Mouse (Mus musculus): ENCODE results near the gene Zfp493. TPM values are rescaled to one million over a fixed set of nuclear protein-coding genes. Genes with fewer than 3 reads are reported as not detected.

Zfp493 gene
- polyA plus RNA-seq (2014; fragmentation: Illumina TruSeq; extraction: RNeasy Lipid Tissue Mini Kit (QIAGEN cat#74804); ENCODE audit: low read depth, low replicate concordance) = 10.6 TPM

DNA sequence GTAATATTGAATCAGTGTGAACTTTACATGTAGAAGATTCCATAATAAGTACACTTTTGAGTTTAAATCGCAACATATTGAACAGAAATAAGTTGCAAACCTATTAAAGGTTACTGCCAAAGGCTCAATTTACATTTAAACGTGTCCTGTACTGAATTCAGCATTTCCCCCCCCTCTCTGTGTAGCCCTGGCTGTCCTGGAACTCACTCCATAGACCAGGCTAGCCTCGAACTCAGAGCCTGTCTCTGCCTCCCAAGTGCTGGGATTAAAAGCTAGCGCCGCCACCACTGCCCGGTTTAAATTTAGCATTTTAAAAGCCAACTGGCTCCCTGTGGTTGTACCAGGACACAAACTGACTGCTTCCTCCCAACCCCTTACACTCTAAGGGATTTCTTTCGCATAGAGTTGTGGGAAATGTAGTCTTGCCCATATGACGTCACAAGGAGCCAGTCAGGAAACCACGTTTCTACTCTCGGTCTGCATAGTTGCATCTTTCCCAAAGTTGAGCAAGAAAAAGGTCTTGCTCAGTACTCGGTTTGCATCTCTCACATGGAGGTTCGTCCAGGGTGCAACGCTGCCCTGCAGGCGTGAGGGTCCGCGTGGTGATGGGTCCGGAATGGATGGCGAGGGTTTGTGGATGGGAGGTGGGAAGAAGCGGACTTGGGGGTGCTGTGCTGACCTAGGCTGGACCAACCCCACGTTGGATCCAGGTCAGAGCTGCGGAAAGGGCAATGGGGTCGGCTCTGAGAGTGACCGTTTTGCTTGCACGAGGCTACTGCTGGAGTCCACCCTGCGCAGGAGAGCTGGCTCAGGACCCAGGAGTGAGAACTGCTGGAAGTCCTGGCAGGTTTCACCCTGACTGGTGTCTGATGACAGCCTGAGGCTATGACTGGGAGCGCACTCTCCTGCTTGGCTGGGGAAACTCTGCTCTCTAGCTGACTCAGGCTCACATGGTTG, at the start of gene Zfp493:
Zfp493 (plus strand) TSS at position 429 of the 957 bp plus-strand sequence.

DNA sequence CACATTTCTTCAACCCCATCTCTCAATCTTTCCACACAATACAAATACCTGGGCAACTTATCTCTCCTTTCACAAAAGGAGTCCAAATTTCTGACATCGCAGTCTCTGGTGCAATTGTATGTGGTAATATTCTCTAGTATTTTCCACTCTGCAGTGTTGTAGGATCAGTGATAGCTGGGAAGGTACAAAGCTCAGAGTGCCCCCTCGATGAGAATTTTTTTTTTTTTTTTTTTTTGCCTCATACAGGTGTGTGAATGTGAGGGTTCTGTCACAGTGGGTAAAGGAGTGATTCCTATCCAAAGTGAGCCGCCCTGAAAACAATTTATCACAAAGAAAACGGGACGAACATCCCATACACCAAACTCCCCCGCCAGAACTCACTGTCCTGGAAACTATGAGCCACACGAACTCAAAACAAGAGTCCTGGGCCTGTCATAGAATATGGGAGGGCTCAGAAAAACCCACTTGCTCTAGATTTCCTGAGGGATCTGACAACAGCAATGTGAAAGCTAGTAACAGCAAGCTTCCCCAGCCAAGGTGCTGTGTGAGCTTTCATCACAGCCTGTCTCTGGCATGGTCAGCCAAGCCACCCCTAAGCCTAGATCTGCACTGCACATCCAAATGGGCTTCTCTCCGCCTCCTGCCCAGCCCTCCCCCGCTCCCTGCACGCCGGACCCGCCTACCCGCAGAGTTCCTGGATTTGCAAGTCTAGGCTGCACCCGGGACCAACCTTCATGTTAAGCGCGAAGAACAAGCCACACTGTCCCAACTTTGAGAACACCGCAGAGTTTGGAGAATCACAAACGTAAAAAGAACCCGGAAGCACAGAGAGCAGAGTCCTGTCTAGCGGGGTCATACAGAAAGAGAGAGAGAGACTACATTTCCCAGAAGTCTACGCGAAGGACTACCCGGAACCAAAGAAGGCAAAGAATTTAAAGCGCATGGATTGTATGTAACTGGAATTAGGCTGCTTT, 24.9 kb upstream of the Zfp493 start, which contains the start of gene Zfp85:
Zfp85 (minus strand) TSS at position 896 of the 974 bp plus-strand sequence.

DNA sequence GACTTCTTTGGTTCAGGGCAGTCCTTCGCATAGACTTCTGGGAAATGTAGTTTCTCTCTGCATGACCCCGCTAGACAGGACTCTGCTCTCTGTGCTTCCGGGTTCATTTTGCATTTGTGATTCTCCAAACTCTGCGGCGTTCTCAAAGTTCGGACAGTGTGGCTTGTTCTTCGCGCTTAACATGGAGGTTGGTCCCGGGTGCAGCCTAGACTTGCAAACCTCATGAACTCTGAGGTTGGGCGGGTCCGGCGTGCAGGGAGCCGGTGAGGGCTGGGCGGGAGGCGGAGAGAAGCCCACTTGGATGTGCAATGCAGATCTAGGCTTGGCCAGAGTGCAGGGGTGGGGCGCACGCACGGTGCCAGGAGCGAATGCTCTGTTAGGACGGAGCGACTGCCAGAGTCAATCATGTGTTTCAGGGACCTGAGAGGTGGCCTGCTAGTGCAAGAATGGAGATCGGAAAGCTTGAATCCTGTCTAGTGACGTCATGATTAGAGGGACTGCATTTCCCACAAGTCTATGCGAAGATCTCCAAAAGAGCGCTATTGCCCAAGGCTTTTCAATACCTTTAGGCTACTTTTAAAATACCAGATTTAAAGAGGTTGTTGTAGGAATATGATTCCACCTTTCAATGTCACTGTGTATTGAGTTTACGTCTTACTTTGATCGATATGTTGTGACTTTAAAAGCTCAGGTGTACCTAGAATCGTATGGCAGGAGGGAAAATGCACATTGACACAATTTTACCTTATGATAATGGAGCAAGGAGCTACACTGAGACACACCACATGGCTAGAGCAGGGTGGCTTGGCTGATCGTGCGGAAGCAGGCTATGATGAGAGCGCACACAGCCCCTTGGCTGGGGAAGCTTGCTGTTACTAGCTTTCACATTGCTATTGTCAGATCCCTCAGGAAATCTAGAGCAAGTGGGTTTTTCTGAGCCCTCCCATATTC, 34.5 kb downstream of the Zfp493 start, which contains the start of gene Zfp273:
Zfp273 (plus strand) TSS at position 31 of the 951 bp plus-strand sequence.

DNA sequence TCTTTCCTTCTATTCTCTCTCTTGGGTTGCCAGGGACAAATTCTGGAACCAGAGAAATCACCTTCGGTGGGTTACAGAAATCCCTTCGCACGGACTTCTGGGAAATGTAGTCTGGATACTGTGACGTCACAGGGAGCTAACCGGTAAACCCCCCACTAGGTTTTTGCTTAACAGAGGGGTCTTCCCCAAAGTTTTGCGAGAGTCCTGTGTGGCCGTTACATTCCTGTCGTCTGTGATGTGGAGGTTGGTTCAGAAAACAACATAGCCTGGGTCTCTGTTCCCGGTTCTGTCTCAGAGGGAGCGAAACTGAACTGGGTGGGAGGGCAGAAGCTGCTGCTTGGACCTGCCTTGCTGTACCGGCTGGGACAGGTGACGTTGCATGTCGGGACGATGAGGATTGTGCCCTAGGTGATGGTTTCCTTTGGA, 51.4 kb downstream of the Zfp493 start, which contains the start of gene Gm10037:
Gm10037 (plus strand) TSS at position 196 of the 426 bp plus-strand sequence.

Other genes with a start within 250 kb of the Zfp493 start
- gene Zfp748, start 225.9 kb upstream of the Zfp493 start, polyA plus RNA-seq (2014; fragmentation: Illumina TruSeq; extraction: RNeasy Lipid Tissue Mini Kit (QIAGEN cat#74804); ENCODE audit: low read depth, low replicate concordance) = 32.6 TPM
- gene Zfp729b, start 170.0 kb upstream of the Zfp493 start, polyA plus RNA-seq (2014; fragmentation: Illumina TruSeq; extraction: RNeasy Lipid Tissue Mini Kit (QIAGEN cat#74804); ENCODE audit: low read depth, low replicate concordance) = 42.5 TPM
- not detected for gene Gm49345, start 141.9 kb upstream of the Zfp493 start, polyA plus RNA-seq (2014; fragmentation: Illumina TruSeq; extraction: RNeasy Lipid Tissue Mini Kit (QIAGEN cat#74804); ENCODE audit: low read depth, low replicate concordance)
- gene Zfp729a, start 141.9 kb upstream of the Zfp493 start, polyA plus RNA-seq (2014; fragmentation: Illumina TruSeq; extraction: RNeasy Lipid Tissue Mini Kit (QIAGEN cat#74804); ENCODE audit: low read depth, low replicate concordance) = 42.6 TPM
- 23.0 TPM for gene Zfp738, start 92.6 kb upstream of the Zfp493 start, polyA plus RNA-seq (2014; fragmentation: Illumina TruSeq; extraction: RNeasy Lipid Tissue Mini Kit (QIAGEN cat#74804); ENCODE audit: low read depth, low replicate concordance)
- 43.6 TPM for gene Zfp65, start 50.5 kb upstream of the Zfp493 start, polyA plus RNA-seq (2014; fragmentation: Illumina TruSeq; extraction: RNeasy Lipid Tissue Mini Kit (QIAGEN cat#74804); ENCODE audit: low read depth, low replicate concordance)
- 25.8 TPM for gene Zfp85, start 24.5 kb upstream of the Zfp493 start, polyA plus RNA-seq (2014; fragmentation: Illumina TruSeq; extraction: RNeasy Lipid Tissue Mini Kit (QIAGEN cat#74804); ENCODE audit: low read depth, low replicate concordance)
- 32.0 TPM for gene Zfp273, start 34.0 kb downstream of the Zfp493 start, polyA plus RNA-seq (2014; fragmentation: Illumina TruSeq; extraction: RNeasy Lipid Tissue Mini Kit (QIAGEN cat#74804); ENCODE audit: low read depth, low replicate concordance)
- gene Gm10037, start 51.4 kb downstream of the Zfp493 start, polyA plus RNA-seq (2014; fragmentation: Illumina TruSeq; extraction: RNeasy Lipid Tissue Mini Kit (QIAGEN cat#74804); ENCODE audit: low read depth, low replicate concordance) = not detected
- not detected for gene BC048507, start 83.6 kb downstream of the Zfp493 start, polyA plus RNA-seq (2014; fragmentation: Illumina TruSeq; extraction: RNeasy Lipid Tissue Mini Kit (QIAGEN cat#74804); ENCODE audit: low read depth, low replicate concordance)